Mouse (Mus musculus): ENCODE measurements at regions not wholly inside any gene's neighbourhood (a gene's known extent, or its start where the extent isn't known, plus 50 kb on each side); places are given as distances from the start of the nearest gene placed in this dataset.

GRCm38 (mm10) chr14:101055915-101056314, 144.2 kb downstream of the Prr30 start:
- TF ChIP-seq CTCF (IDR thresholded peaks at IDR 0.05 in 2 of 3, conservative IDR thresholded peaks at IDR 0.05 in 1 of 3; ENCODE audit: control insufficient read depth in 1 of 3, insufficient read depth in 1 of 3, low read depth in 2 of 3, low read length in 3 of 3, poor library complexity in 1 of 3, severe bottlenecking in 1 of 3) = no peak
- TF ChIP-seq POLR2A (IDR thresholded peaks at IDR 0.05; ENCODE audit: control insufficient read depth in 1 of 2, insufficient read depth in 1 of 2, low read depth in 1 of 2, low read length in 2 of 2, poor library complexity in 1 of 2) = no peak
- no peak for TF ChIP-seq USF1 (IDR thresholded peaks at IDR 0.05; ENCODE audit: low read depth, low read length)
- TF ChIP-seq RAD21 (IDR thresholded peaks at IDR 0.05; ENCODE audit: low read depth, low read length) = no peak
- TF ChIP-seq MAFK (IDR thresholded peaks at IDR 0.05; ENCODE audit: borderline replicate concordance, low read depth, low read length) = no peak
- TF ChIP-seq RCOR1 (IDR thresholded peaks at IDR 0.05; ENCODE audit: low read depth, low read length) = no peak
